Mouse (Mus musculus): ENCODE results near the gene Ttyh2. TPM values are rescaled to one million over a fixed set of nuclear protein-coding genes. Genes with fewer than 3 reads are reported as not detected.

The Ttyh2 gene
- polyA plus RNA-seq, 1 experiment from 2014 or later = 28.0 TPM

GRCm38 (mm10) chr11:114690192-114690591 lies 15.0 kb downstream of the Ttyh2 start:
- Histone ChIP-seq H3K27me3 (ENCODE audit: control insufficient read depth, insufficient read depth, low read length) (no peaks in the 10 kb centered on the region), H3K4me1 (ENCODE audit: control insufficient read depth, insufficient read depth, low read length) (no peaks in the 10 kb centered on the region), H3K27ac (ENCODE audit: low read depth, low read length) (no peak overlapping the region), H3K4me2 (ENCODE audit: low read depth, low read length) (no peak overlapping the region), H3K36me3 (ENCODE audit: control insufficient read depth, insufficient read depth, low read length) (no peaks in the 10 kb centered on the region), H3K9ac (replicated peaks; ENCODE audit: low read depth, low read length) (no peak overlapping the region), H3K9me3 (ENCODE audit: control insufficient read depth, low read length) (no peaks in the 10 kb centered on the region), H3K4me3 (ENCODE audit: low read depth, low read length) (no peak overlapping the region)
- 88% methylated on average over 15 of the region's 15 CpGs for WGBS
- no peak for ATAC-seq (ENCODE audit: low read depth)

GRCm38 (mm10) chr11:114691454-114692182 lies 16.4 kb downstream of the Ttyh2 start:
- H3K36me3 ChIP-seq (ENCODE audit: control insufficient read depth, insufficient read depth, low read length) = no peaks in the 10 kb centered on the region
- ATAC-seq (ENCODE audit: low read depth) = no peak
- no peak overlapping the region for H3K4me3 ChIP-seq (ENCODE audit: low read depth, low read length)
- no peaks in the 10 kb centered on the region for H3K27me3 ChIP-seq (ENCODE audit: control insufficient read depth, insufficient read depth, low read length)
- no peaks in the 10 kb centered on the region for H3K4me1 ChIP-seq (ENCODE audit: control insufficient read depth, insufficient read depth, low read length)
- no peak overlapping the region for H3K9ac ChIP-seq (replicated peaks; ENCODE audit: low read depth, low read length)
- no peaks in the 10 kb centered on the region for H3K9me3 ChIP-seq (ENCODE audit: control insufficient read depth, low read length)
- H3K4me2 ChIP-seq (ENCODE audit: low read depth, low read length) = no peak overlapping the region
- H3K27ac ChIP-seq (ENCODE audit: low read depth, low read length) = no peak overlapping the region
- WGBS = 59% methylated on average over 6 of the region's 6 CpGs

- no peak overlapping the region for H3K4me3 ChIP-seq (ENCODE audit: low read depth, low read length)
- 33% methylated on average over 7 of the region's 7 CpGs for WGBS
- no peaks in the 10 kb centered on the region for H3K4me1 ChIP-seq (ENCODE audit: control insufficient read depth, insufficient read depth, low read length)
- H3K9ac ChIP-seq (replicated peaks; ENCODE audit: low read depth, low read length) = no peak overlapping the region
- H3K27me3 ChIP-seq (ENCODE audit: control insufficient read depth, insufficient read depth, low read length) = no peaks in the 10 kb centered on the region
- no peaks in the 10 kb centered on the region for H3K36me3 ChIP-seq (ENCODE audit: control insufficient read depth, insufficient read depth, low read length)
- no peak for ATAC-seq (ENCODE audit: low read depth)
- H3K4me2 ChIP-seq (ENCODE audit: low read depth, low read length) = no peak overlapping the region
- H3K27ac ChIP-seq (ENCODE audit: low read depth, low read length) = no peak overlapping the region
- H3K9me3 ChIP-seq (ENCODE audit: control insufficient read depth, low read length) = no peaks in the 10 kb centered on the region
Measured at GRCm38 (mm10) chr11:114692601-114693000, 17.4 kb downstream of the Ttyh2 start.

- Histone ChIP-seq H3K4me1 (ENCODE audit: control insufficient read depth, insufficient read depth, low read length) (no peaks in the 10 kb centered on the region), H3K4me3 (ENCODE audit: low read depth, low read length) (no peak overlapping the region), H3K4me2 (ENCODE audit: low read depth, low read length) (no peak overlapping the region), H3K27me3 (ENCODE audit: control insufficient read depth, insufficient read depth, low read length) (no peaks in the 10 kb centered on the region), H3K9me3 (ENCODE audit: control insufficient read depth, low read length) (no peaks in the 10 kb centered on the region), H3K36me3 (ENCODE audit: control insufficient read depth, insufficient read depth, low read length) (no peaks in the 10 kb centered on the region), H3K27ac (ENCODE audit: low read depth, low read length) (no peak overlapping the region), H3K9ac (replicated peaks; ENCODE audit: low read depth, low read length) (no peak overlapping the region)
- no peak for ATAC-seq (ENCODE audit: low read depth)
- 89% methylated on average over 6 of the region's 6 CpGs for WGBS
Measured at GRCm38 (mm10) chr11:114693456-114693855, 18.2 kb downstream of the Ttyh2 start.

- Histone ChIP-seq H3K9ac (replicated peaks; ENCODE audit: low read depth, low read length) (no peak overlapping the region), H3K4me1 (ENCODE audit: control insufficient read depth, insufficient read depth, low read length) (no peaks in the 10 kb centered on the region), H3K27ac (ENCODE audit: low read depth, low read length) (no peak overlapping the region), H3K4me2 (ENCODE audit: low read depth, low read length) (no peak overlapping the region), H3K36me3 (ENCODE audit: control insufficient read depth, insufficient read depth, low read length) (no peaks in the 10 kb centered on the region), H3K27me3 (ENCODE audit: control insufficient read depth, insufficient read depth, low read length) (no peaks in the 10 kb centered on the region), H3K9me3 (ENCODE audit: control insufficient read depth, low read length) (no peaks in the 10 kb centered on the region), H3K4me3 (ENCODE audit: low read depth, low read length) (no peak overlapping the region)
- no peak for ATAC-seq (ENCODE audit: low read depth)
- WGBS = 85% methylated on average over 2 of the region's 2 CpGs
Measured at GRCm38 (mm10) chr11:114694451-114694850, 19.2 kb downstream of the Ttyh2 start.

- no peak overlapping the region for H3K27ac ChIP-seq (ENCODE audit: low read depth, low read length)
- no peaks in the 10 kb centered on the region for H3K9me3 ChIP-seq (ENCODE audit: control insufficient read depth, low read length)
- H3K4me3 ChIP-seq (ENCODE audit: low read depth, low read length) = no peak overlapping the region
- H3K27me3 ChIP-seq (ENCODE audit: control insufficient read depth, insufficient read depth, low read length) = no peaks in the 10 kb centered on the region
- no peaks in the 10 kb centered on the region for H3K36me3 ChIP-seq (ENCODE audit: control insufficient read depth, insufficient read depth, low read length)
- no peak for ATAC-seq (ENCODE audit: low read depth)
- no peak overlapping the region for H3K4me2 ChIP-seq (ENCODE audit: low read depth, low read length)
- no peak overlapping the region for H3K9ac ChIP-seq (replicated peaks; ENCODE audit: low read depth, low read length)
- 96% methylated on average over 7 of the region's 7 CpGs for WGBS
- peaks cover 4% of the 10 kb centered on the region; the same call in 1 of the 2 replicates for H3K4me1 ChIP-seq (ENCODE audit: control insufficient read depth, insufficient read depth, low read length)
Measured at GRCm38 (mm10) chr11:114698496-114698895, 23.3 kb downstream of the Ttyh2 start.

GRCm38 (mm10) chr11:114699511-114699910 lies 24.3 kb downstream of the Ttyh2 start:
- Histone ChIP-seq H3K27me3 (ENCODE audit: control insufficient read depth, insufficient read depth, low read length) (no peaks in the 10 kb centered on the region), H3K9ac (replicated peaks; ENCODE audit: low read depth, low read length) (no peak overlapping the region), H3K4me2 (ENCODE audit: low read depth, low read length) (no peak overlapping the region), H3K36me3 (ENCODE audit: control insufficient read depth, insufficient read depth, low read length) (no peaks in the 10 kb centered on the region), H3K27ac (ENCODE audit: low read depth, low read length) (no peak overlapping the region), H3K4me3 (ENCODE audit: low read depth, low read length) (no peak overlapping the region), H3K9me3 (ENCODE audit: control insufficient read depth, low read length) (no peaks in the 10 kb centered on the region), H3K4me1 (ENCODE audit: control insufficient read depth, insufficient read depth, low read length) (peaks cover 10% of the 10 kb centered on the region)
- no peak for ATAC-seq (ENCODE audit: low read depth)
- WGBS = 75% methylated on average over 12 of the region's 12 CpGs

GRCm38 (mm10) chr11:114702311-114702995 lies 27.2 kb downstream of the Ttyh2 start:
- no peaks in the 10 kb centered on the region for H3K27me3 ChIP-seq (ENCODE audit: control insufficient read depth, insufficient read depth, low read length)
- no peak overlapping the region for H3K4me2 ChIP-seq (ENCODE audit: low read depth, low read length)
- no peak overlapping the region for H3K4me3 ChIP-seq (ENCODE audit: low read depth, low read length)
- H3K9me3 ChIP-seq (ENCODE audit: control insufficient read depth, low read length) = no peaks in the 10 kb centered on the region
- H3K36me3 ChIP-seq (ENCODE audit: control insufficient read depth, insufficient read depth, low read length) = no peaks in the 10 kb centered on the region
- H3K9ac ChIP-seq (replicated peaks; ENCODE audit: low read depth, low read length) = no peak overlapping the region
- 0 out of 2 replicates have a peak overlapping the region, but pooled peaks have one; percentile 48 for H3K27ac ChIP-seq (ENCODE audit: low read depth, low read length)
- peaks cover 14% of the 10 kb centered on the region for H3K4me1 ChIP-seq (ENCODE audit: control insufficient read depth, insufficient read depth, low read length)
- WGBS = 85% methylated on average over 15 of the region's 15 CpGs
- ATAC-seq (ENCODE audit: low read depth) = no peak

- H3K4me3 ChIP-seq (ENCODE audit: low read depth, low read length) = no peak overlapping the region
- H3K9me3 ChIP-seq (ENCODE audit: control insufficient read depth, low read length) = no peaks in the 10 kb centered on the region
- no peaks in the 10 kb centered on the region for H3K36me3 ChIP-seq (ENCODE audit: control insufficient read depth, insufficient read depth, low read length)
- no peak overlapping the region for H3K9ac ChIP-seq (replicated peaks; ENCODE audit: low read depth, low read length)
- 81% methylated on average over 6 of the region's 6 CpGs for WGBS
- no peaks in the 10 kb centered on the region for H3K27me3 ChIP-seq (ENCODE audit: control insufficient read depth, insufficient read depth, low read length)
- H3K27ac ChIP-seq (ENCODE audit: low read depth, low read length) = no peak overlapping the region
- no peak for ATAC-seq (ENCODE audit: low read depth)
- peaks cover 14% of the 10 kb centered on the region for H3K4me1 ChIP-seq (ENCODE audit: control insufficient read depth, insufficient read depth, low read length)
- no peak overlapping the region for H3K4me2 ChIP-seq (ENCODE audit: low read depth, low read length)
Measured at GRCm38 (mm10) chr11:114702996-114703361, 27.7 kb downstream of the Ttyh2 start.
